Mouse (Mus musculus): ENCODE results near the gene Upp1. TPM values are rescaled to one million over a fixed set of nuclear protein-coding genes. Genes with fewer than 3 reads are reported as not detected.
A peak's percentile ranks its signal among the peaks of the same experiment; 100 is the strongest.

The Upp1 gene
- 18.7 and 18.8 TPM in 2 replicates for polyA plus RNA-seq (2015; fragmentation: Nextera tagmentation; extraction: Ambion mirVana)

DNA sequence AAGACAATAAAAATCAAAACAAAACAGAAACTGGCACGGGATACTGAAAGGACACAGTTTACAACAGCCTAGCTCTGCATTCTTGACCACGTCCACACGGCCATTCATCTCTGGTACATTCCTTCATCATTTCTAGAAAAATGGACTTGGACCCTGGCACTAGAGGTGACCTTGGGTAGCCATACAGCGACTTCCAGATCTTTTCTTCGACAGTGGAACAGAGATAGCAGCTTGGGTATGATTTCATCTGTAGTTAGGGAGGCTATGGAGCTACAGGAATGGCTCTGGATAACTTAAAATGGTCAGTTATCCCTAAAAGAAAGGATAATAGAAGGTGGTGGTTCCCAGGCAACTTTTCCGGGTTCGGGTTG lies at the start of gene Upp1:
Gene Upp1 (plus strand): TSS at position 54 of the 371 bp plus-strand sequence.
- ATAC-seq (ENCODE audit: low FRiP score, low TSS enrichment) (peak; percentile 43), DNase-seq (ENCODE audit: low spot score) (no peak)
- Histone ChIP-seq H3K4me1 (replicated peaks; ENCODE audit: control insufficient read depth, insufficient read depth) (no peaks in the 10 kb centered on the region), H3K4me3 (ENCODE audit: low read depth, low read length) (peak within 1 kb of the TSS; percentile 47), H3K9ac (ENCODE audit: low read length) (peak within 1 kb of the TSS; percentile 52), H3K4me2 (replicated peaks; ENCODE audit: low read depth) (peak within 1 kb of the TSS; percentile 81), H3K9me3 (ENCODE audit: control insufficient read depth, low read length) (no peaks in the 10 kb centered on the region), H3K27me3 (ENCODE audit: control insufficient read depth, insufficient read depth, low read length) (0 out of 2 replicates have a peak, but pooled peaks cover 2% of the 10 kb centered on the region), H3K36me3 (ENCODE audit: control insufficient read depth, insufficient read depth, low read length) (no peaks in the 10 kb centered on the region), H3K27ac (replicated peaks) (no peak within 1 kb of the TSS; the same call in 1 of the 2 replicates)
- 1% methylated on average over 7 of the region's 7 CpGs for WGBS
- TF ChIP-seq CTCF (IDR thresholded peaks at IDR 0.05; ENCODE audit: low read depth) (no peak), EP300 (optimal IDR thresholded peaks at IDR 0.05) (no peak)

DNA sequence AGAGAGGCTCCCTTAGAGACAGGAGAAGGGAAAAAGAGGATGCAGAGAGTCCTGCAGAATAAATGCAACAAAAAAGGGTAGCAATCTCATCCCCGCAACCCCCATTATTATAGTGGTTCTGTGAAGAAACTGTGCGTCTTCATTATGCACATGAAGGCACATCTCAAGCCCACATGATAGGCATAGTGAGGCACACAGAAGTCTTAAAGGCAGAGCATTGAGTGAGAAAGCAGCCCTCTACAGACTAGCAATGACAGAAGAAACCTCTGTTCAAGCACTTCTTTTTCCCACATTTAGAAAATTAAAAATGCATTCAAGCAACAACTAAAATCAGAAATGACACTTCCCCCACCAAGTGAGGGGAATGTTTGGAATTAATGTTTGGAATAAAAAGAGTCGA lies 41.5 kb upstream of the Upp1 start:
- H3K27me3 ChIP-seq (ENCODE audit: control insufficient read depth, insufficient read depth, low read length), result no peaks in the 10 kb centered on the region
- no peak overlapping the region for H3K4me2 ChIP-seq (replicated peaks; ENCODE audit: low read depth)
- H3K4me1 ChIP-seq (replicated peaks; ENCODE audit: control insufficient read depth, insufficient read depth), result no peaks in the 10 kb centered on the region
- H3K9ac ChIP-seq (ENCODE audit: low read length), result no peak overlapping the region
- no peaks in the 10 kb centered on the region for H3K36me3 ChIP-seq (ENCODE audit: control insufficient read depth, insufficient read depth, low read length)
- WGBS, result 84% methylated on average over 3 of the region's 3 CpGs
- H3K4me3 ChIP-seq (ENCODE audit: low read depth, low read length), result no peak overlapping the region
- H3K9me3 ChIP-seq (ENCODE audit: control insufficient read depth, low read length), result no peaks in the 10 kb centered on the region
- H3K27ac ChIP-seq (replicated peaks), result no peak overlapping the region
- ATAC-seq (ENCODE audit: low FRiP score, low TSS enrichment) (no peak), DNase-seq (ENCODE audit: low spot score) (no peak)
- no peak for TF ChIP-seq CTCF (IDR thresholded peaks at IDR 0.05; ENCODE audit: low read depth)
- TF ChIP-seq EP300 (optimal IDR thresholded peaks at IDR 0.05), result no peak

DNA sequence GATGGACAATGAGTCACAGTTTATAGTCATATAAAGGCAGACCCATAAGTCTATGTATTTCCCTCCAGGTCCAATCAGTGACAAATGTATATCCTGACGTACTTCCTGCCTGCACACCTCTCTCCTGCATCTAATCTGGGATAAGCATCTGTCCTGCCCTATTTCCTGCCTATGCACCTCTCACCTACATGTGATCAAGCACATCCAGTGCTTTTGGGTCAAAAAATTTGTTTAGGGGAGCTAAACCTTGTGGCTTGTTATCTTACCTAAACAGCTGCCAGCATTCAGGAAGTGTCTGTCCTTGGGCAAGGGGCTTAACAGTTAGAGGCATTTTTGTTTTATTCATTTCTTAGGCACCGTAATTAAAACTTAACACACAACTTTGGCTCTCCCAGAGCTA lies 4.7 kb upstream of the Upp1 start:
- ATAC-seq (ENCODE audit: low FRiP score, low TSS enrichment), result no peak
- no peak overlapping the region for H3K27ac ChIP-seq (replicated peaks)
- 0 out of 2 replicates have a peak, but pooled peaks cover 2% of the 10 kb centered on the region for H3K27me3 ChIP-seq (ENCODE audit: control insufficient read depth, insufficient read depth, low read length)
- H3K4me1 ChIP-seq (replicated peaks; ENCODE audit: control insufficient read depth, insufficient read depth), result no peaks in the 10 kb centered on the region
- DNase-seq (ENCODE audit: low spot score), result no peak
- H3K9me3 ChIP-seq (ENCODE audit: control insufficient read depth, low read length), result no peaks in the 10 kb centered on the region
- 79% methylated on average over 2 of the region's 2 CpGs for WGBS
- H3K4me2 ChIP-seq (replicated peaks; ENCODE audit: low read depth), result no peak overlapping the region
- H3K9ac ChIP-seq (ENCODE audit: low read length), result no peak overlapping the region
- no peak overlapping the region for H3K4me3 ChIP-seq (ENCODE audit: low read depth, low read length)
- H3K36me3 ChIP-seq (ENCODE audit: control insufficient read depth, insufficient read depth, low read length), result no peaks in the 10 kb centered on the region
- TF ChIP-seq CTCF (IDR thresholded peaks at IDR 0.05; ENCODE audit: low read depth), result no peak
- no peak for TF ChIP-seq EP300 (optimal IDR thresholded peaks at IDR 0.05)

DNA sequence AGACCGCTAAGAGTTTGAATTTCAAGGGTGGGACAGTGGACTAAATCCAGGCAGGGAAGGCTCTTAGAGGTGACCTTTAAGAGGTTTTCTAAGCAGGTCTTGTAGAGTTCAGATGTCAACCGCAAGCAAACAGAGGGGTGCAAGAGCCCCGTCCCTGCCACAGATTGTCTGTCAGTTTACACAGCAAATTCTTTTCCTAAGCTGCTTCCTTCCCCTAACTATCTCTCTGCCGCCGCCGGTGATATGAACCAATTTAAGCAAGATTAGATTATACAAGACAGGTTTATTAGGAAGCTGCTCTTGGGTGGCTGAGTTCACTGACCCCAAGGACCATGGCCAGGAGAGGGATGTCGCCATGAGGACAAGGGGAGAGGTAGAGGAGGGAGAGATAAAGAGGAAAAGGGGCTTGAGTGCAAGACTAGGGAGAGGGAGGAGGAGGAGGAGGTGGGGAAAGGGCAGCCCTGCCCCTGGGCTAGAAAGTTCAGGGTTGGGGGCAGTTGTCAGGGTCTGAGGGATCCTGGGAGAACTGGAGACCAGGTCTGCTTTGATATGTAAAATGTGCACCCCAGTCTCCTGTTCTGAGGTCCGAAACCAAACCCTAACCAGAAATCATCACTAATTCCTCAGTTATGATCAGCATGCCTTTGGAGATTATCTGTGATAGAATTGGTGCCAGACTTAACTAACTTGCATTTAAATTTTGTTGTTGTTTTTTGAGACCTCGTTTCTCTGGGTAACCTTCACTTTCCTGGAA lies 2.4 kb upstream of the Upp1 start:
- no peak overlapping the region; the same call in 1 of the 2 replicates for H3K4me2 ChIP-seq (replicated peaks; ENCODE audit: low read depth)
- DNase-seq (ENCODE audit: low spot score) (no peak), ATAC-seq (ENCODE audit: low FRiP score, low TSS enrichment) (no peak)
- H3K27me3 ChIP-seq (ENCODE audit: control insufficient read depth, insufficient read depth, low read length), result 0 out of 2 replicates have a peak, but pooled peaks cover 2% of the 10 kb centered on the region
- TF ChIP-seq EP300 (optimal IDR thresholded peaks at IDR 0.05) (no peak), CTCF (IDR thresholded peaks at IDR 0.05; ENCODE audit: low read depth) (no peak)
- WGBS, result 14% methylated on average over 9 of the region's 9 CpGs
- no peak overlapping the region for H3K27ac ChIP-seq (replicated peaks)
- no peak overlapping the region for H3K4me3 ChIP-seq (ENCODE audit: low read depth, low read length)
- H3K36me3 ChIP-seq (ENCODE audit: control insufficient read depth, insufficient read depth, low read length), result no peaks in the 10 kb centered on the region
- H3K4me1 ChIP-seq (replicated peaks; ENCODE audit: control insufficient read depth, insufficient read depth), result no peaks in the 10 kb centered on the region
- H3K9me3 ChIP-seq (ENCODE audit: control insufficient read depth, low read length), result no peaks in the 10 kb centered on the region
- no peak overlapping the region for H3K9ac ChIP-seq (ENCODE audit: low read length)

DNA sequence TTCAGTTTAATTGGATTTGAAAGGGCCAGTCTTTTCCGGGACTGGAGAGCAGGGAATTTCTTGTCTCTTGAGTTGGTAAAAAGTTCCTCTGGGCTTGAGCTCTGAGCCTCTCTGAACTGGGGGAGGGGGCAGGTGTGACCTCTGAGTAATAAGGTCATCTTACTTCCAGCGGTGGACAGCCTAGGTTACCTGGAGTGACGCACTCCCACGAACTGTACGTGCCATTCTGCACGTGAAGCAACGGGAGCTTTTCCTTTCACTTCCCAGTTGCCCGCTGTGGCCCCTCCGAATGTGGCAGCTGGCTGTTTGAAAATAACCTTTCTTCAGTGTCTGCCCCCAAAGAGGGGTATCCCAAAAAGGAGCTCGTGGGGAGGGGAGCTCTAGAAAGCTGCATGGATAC lies 1.8 kb upstream of the Upp1 start:
- H3K4me2 ChIP-seq (replicated peaks; ENCODE audit: low read depth), result peak overlapping the region; percentile 45
- TF ChIP-seq EP300 (optimal IDR thresholded peaks at IDR 0.05) (no peak), CTCF (IDR thresholded peaks at IDR 0.05; ENCODE audit: low read depth) (no peak)
- no peak overlapping the region for H3K9ac ChIP-seq (ENCODE audit: low read length)
- no peaks in the 10 kb centered on the region for H3K9me3 ChIP-seq (ENCODE audit: control insufficient read depth, low read length)
- H3K36me3 ChIP-seq (ENCODE audit: control insufficient read depth, insufficient read depth, low read length), result no peaks in the 10 kb centered on the region
- H3K4me3 ChIP-seq (ENCODE audit: low read depth, low read length), result peak overlapping the region; percentile 24
- 5% methylated on average over 10 of the region's 10 CpGs for WGBS
- H3K27me3 ChIP-seq (ENCODE audit: control insufficient read depth, insufficient read depth, low read length), result 0 out of 2 replicates have a peak, but pooled peaks cover 2% of the 10 kb centered on the region
- H3K27ac ChIP-seq (replicated peaks), result no peak overlapping the region
- ATAC-seq (ENCODE audit: low FRiP score, low TSS enrichment) (no peak), DNase-seq (ENCODE audit: low spot score) (peak; percentile 25)
- H3K4me1 ChIP-seq (replicated peaks; ENCODE audit: control insufficient read depth, insufficient read depth), result no peaks in the 10 kb centered on the region

DNA sequence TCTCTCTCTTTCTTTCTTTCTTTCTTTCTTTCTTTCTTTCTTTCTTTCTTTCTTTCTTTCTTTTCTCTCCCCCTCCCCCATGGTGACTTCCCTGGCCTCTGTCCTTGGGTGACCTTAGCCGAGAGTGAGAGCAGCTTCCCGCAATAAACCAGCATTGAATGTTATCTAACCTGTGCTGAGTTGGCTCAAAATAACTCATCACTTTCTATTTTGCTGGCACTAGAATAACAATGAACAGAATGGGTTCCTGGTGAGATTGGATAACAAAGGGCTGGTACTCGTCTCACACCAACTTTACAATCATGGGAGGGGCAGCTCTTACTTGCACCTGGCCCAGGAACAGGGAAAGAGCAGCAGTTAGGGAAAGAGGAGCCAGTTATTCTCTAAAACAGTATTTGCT lies 987 bp upstream of the Upp1 start:
- no peak overlapping the region for H3K27ac ChIP-seq (replicated peaks)
- TF ChIP-seq CTCF (IDR thresholded peaks at IDR 0.05; ENCODE audit: low read depth) (no peak), EP300 (optimal IDR thresholded peaks at IDR 0.05) (no peak)
- H3K4me2 ChIP-seq (replicated peaks; ENCODE audit: low read depth), result no peak overlapping the region
- H3K4me1 ChIP-seq (replicated peaks; ENCODE audit: control insufficient read depth, insufficient read depth), result no peaks in the 10 kb centered on the region
- DNase-seq (ENCODE audit: low spot score), result no peak
- ATAC-seq (ENCODE audit: low FRiP score, low TSS enrichment), result no peak
- no peaks in the 10 kb centered on the region for H3K36me3 ChIP-seq (ENCODE audit: control insufficient read depth, insufficient read depth, low read length)
- WGBS, result 12% methylated on average over 3 of the region's 3 CpGs
- H3K4me3 ChIP-seq (ENCODE audit: low read depth, low read length), result no peak overlapping the region
- H3K9me3 ChIP-seq (ENCODE audit: control insufficient read depth, low read length), result no peaks in the 10 kb centered on the region
- H3K27me3 ChIP-seq (ENCODE audit: control insufficient read depth, insufficient read depth, low read length), result 0 out of 2 replicates have a peak, but pooled peaks cover 2% of the 10 kb centered on the region
- no peak overlapping the region for H3K9ac ChIP-seq (ENCODE audit: low read length)

All from stomach, postnatal 0 days (tissue).